Mouse (Mus musculus): ENCODE measurements around the gene Pycr2. TPM values are rescaled to one million over a fixed set of nuclear protein-coding genes. Genes with fewer than 3 reads are reported as not detected.

Gene Pycr2
- 20.9 and 24.1 TPM in 2 replicates for polyA plus RNA-seq (2012; rRNA removed)

DNA sequence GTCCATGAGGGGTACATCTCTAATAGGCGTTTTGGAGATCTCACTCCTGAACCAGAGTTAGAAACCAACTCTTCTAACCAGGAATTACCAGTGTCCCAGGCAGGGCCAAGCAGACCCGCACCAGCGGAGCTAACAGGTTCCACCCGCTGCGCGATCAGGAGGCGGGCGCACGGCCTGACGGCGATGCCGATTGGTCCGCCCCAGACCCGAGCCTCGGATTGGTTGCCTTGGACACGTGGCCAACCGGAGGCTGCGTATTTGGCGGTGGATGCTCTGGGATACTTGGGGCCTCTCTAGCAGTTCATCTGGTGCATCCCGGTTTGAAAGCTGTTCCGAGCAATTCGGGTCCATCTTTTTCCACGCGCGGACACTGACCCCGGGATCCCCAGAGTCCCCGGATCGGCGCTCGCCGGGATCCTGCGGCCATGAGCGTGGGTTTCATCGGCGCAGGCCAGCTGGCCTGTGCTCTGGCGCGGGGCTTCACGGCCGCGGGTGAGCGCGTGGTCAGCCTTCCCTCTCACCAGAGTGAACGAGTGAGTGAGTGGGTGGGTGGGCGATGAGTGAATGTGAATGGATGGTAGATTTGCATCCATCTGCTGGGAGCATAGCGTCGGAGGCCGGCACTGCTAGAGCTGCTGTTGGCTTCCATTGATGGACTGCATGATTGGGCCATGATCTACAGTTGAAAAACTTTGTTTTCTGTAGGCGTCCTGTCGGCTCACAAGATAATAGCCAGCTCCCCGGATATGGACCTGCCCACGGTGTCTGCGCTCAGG lies at the start of gene Pycr2:
TSS of gene Pycr2 (plus strand) at position 255 of the 776 bp plus-strand sequence.
- H3K27me3 ChIP-seq (replicated peaks; ENCODE audit: control insufficient read depth, insufficient read depth, low read length): no peaks in the 10 kb centered on the region
- H3K4me3 ChIP-seq (ENCODE audit: insufficient read depth, low read depth, low read length): peak within 1 kb of the TSS; percentile 95
- H3K4me1 ChIP-seq (ENCODE audit: control insufficient read depth, insufficient read depth, low read length): peaks cover 4% of the 10 kb centered on the region; the same call in 1 of the 2 replicates
- no peak for TF ChIP-seq CTCF (conservative IDR thresholded peaks at IDR 0.05; ENCODE audit: insufficient read depth, insufficient read length, low read depth, low read length)
- peak; percentile 50 for TF ChIP-seq POLR2A (IDR thresholded peaks at IDR 0.05; ENCODE audit: low read depth, low read length)
- peak; percentile 97 for DNase-seq
- under 1% methylated on average over 52 of the region's 52 CpGs for WGBS
- no peaks in the 10 kb centered on the region; the same call in none of the 2 replicates for H3K36me3 ChIP-seq (ENCODE audit: control insufficient read depth, insufficient read depth, low read length)
- H3K27ac ChIP-seq (ENCODE audit: insufficient read depth, low read depth, low read length): peak within 1 kb of the TSS; percentile 70

DNA sequence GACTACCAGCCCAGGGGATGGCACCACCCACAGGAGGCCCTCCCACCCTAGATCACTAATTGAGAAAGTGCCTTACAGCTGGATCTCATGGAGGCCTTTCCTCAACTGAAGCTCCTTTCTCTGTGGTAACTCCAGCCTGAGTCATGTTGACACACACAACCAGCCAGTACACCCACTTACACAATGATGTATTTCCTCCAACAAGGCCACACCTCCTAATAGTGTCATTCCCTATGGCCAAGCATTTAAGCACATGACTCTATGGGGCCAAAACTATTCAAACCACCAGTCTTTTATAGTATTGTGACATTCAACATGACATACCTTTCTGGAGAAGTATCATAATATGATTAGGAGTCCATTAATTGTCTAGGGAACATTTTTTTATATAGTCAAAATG lies 45.3 kb upstream of the Pycr2 start:
- no peak for DNase-seq
- TF ChIP-seq CTCF (conservative IDR thresholded peaks at IDR 0.05; ENCODE audit: insufficient read depth, insufficient read length, low read depth, low read length) (no peak), POLR2A (IDR thresholded peaks at IDR 0.05; ENCODE audit: low read depth, low read length) (no peak)
- no peak overlapping the region for H3K4me3 ChIP-seq (ENCODE audit: insufficient read depth, low read depth, low read length)
- H3K27ac ChIP-seq (ENCODE audit: insufficient read depth, low read depth, low read length): no peak overlapping the region
- H3K4me1 ChIP-seq (ENCODE audit: control insufficient read depth, insufficient read depth, low read length): no peaks in the 10 kb centered on the region
- peaks cover 4% of the 10 kb centered on the region for H3K36me3 ChIP-seq (ENCODE audit: control insufficient read depth, insufficient read depth, low read length)
- H3K27me3 ChIP-seq (replicated peaks; ENCODE audit: control insufficient read depth, insufficient read depth, low read length): no peaks in the 10 kb centered on the region

- no peak for DNase-seq
- H3K4me1 ChIP-seq (ENCODE audit: control insufficient read depth, insufficient read depth, low read length): no peaks in the 10 kb centered on the region
- WGBS: 85% methylated on average over 6 of the region's 6 CpGs
- H3K36me3 ChIP-seq (ENCODE audit: control insufficient read depth, insufficient read depth, low read length): peaks cover 4% of the 10 kb centered on the region
- no peak overlapping the region for H3K27ac ChIP-seq (ENCODE audit: insufficient read depth, low read depth, low read length)
- no peak overlapping the region for H3K4me3 ChIP-seq (ENCODE audit: insufficient read depth, low read depth, low read length)
- TF ChIP-seq CTCF (conservative IDR thresholded peaks at IDR 0.05; ENCODE audit: insufficient read depth, insufficient read length, low read depth, low read length): no peak
- TF ChIP-seq POLR2A (IDR thresholded peaks at IDR 0.05; ENCODE audit: low read depth, low read length): no peak
- no peaks in the 10 kb centered on the region for H3K27me3 ChIP-seq (replicated peaks; ENCODE audit: control insufficient read depth, insufficient read depth, low read length)
These were observed 44.1 kb upstream of the Pycr2 start for GRCm38 (mm10) chr1:180860030-180860429.

GRCm38 (mm10) chr1:180863606-180864005 lies 40.5 kb upstream of the Pycr2 start:
- WGBS: 6% methylated on average over 1 of the region's 1 CpGs
- DNase-seq: peak; percentile 36
- no peaks in the 10 kb centered on the region for H3K27me3 ChIP-seq (replicated peaks; ENCODE audit: control insufficient read depth, insufficient read depth, low read length)
- H3K27ac ChIP-seq (ENCODE audit: insufficient read depth, low read depth, low read length): no peak overlapping the region
- H3K36me3 ChIP-seq (ENCODE audit: control insufficient read depth, insufficient read depth, low read length): peaks cover 6% of the 10 kb centered on the region
- no peaks in the 10 kb centered on the region for H3K4me1 ChIP-seq (ENCODE audit: control insufficient read depth, insufficient read depth, low read length)
- no peak for TF ChIP-seq POLR2A (IDR thresholded peaks at IDR 0.05; ENCODE audit: low read depth, low read length)
- peak; percentile 44 for TF ChIP-seq CTCF (conservative IDR thresholded peaks at IDR 0.05; ENCODE audit: insufficient read depth, insufficient read length, low read depth, low read length)
- H3K4me3 ChIP-seq (ENCODE audit: insufficient read depth, low read depth, low read length): no peak overlapping the region

GRCm38 (mm10) chr1:180866001-180866400 lies 38.1 kb upstream of the Pycr2 start:
- Histone ChIP-seq H3K27me3 (replicated peaks; ENCODE audit: control insufficient read depth, insufficient read depth, low read length) (no peaks in the 10 kb centered on the region), H3K36me3 (ENCODE audit: control insufficient read depth, insufficient read depth, low read length) (peaks cover 6% of the 10 kb centered on the region), H3K27ac (ENCODE audit: insufficient read depth, low read depth, low read length) (no peak overlapping the region), H3K4me1 (ENCODE audit: control insufficient read depth, insufficient read depth, low read length) (no peaks in the 10 kb centered on the region), H3K4me3 (ENCODE audit: insufficient read depth, low read depth, low read length) (no peak overlapping the region)
- 90% methylated on average over 7 of the region's 7 CpGs for WGBS
- no peak for DNase-seq
- TF ChIP-seq CTCF (conservative IDR thresholded peaks at IDR 0.05; ENCODE audit: insufficient read depth, insufficient read length, low read depth, low read length) (no peak), POLR2A (IDR thresholded peaks at IDR 0.05; ENCODE audit: low read depth, low read length) (no peak)

DNA sequence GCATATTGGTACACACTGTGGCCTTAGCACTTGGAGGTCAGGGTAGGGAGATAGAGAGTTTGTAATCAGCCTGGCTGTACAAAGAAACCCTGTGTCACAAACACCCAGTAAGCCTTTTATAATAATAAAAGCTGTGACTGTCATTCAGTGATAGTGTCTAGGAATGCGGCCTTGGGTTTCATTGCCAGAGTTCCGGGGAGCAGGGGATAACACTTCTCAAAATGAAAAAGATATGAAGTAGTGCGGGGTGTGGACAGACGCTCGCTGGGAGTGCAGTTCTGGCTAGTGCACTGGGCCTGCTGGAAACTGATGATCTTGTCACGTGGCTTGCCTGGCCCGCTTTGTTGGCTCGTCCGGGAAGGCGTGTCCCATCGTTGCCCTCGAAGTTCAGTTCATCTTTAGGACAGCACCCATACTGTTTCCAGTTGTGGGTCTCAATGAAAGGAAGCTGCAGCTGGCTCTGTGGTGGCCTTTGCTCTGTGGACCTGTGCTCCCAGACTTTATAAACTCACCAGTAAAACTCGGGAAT lies 33.9 kb upstream of the Pycr2 start:
- TF ChIP-seq CTCF (conservative IDR thresholded peaks at IDR 0.05; ENCODE audit: insufficient read depth, insufficient read length, low read depth, low read length) (no peak), POLR2A (IDR thresholded peaks at IDR 0.05; ENCODE audit: low read depth, low read length) (no peak)
- Histone ChIP-seq H3K4me1 (ENCODE audit: control insufficient read depth, insufficient read depth, low read length) (no peaks in the 10 kb centered on the region), H3K27me3 (replicated peaks; ENCODE audit: control insufficient read depth, insufficient read depth, low read length) (no peaks in the 10 kb centered on the region), H3K36me3 (ENCODE audit: control insufficient read depth, insufficient read depth, low read length) (peaks cover 4% of the 10 kb centered on the region; the same call in 1 of the 2 replicates), H3K4me3 (ENCODE audit: insufficient read depth, low read depth, low read length) (no peak overlapping the region), H3K27ac (ENCODE audit: insufficient read depth, low read depth, low read length) (no peak overlapping the region)
- no peak for DNase-seq
- 74% methylated on average over 13 of the region's 13 CpGs for WGBS

GRCm38 (mm10) chr1:180873861-180874484 lies 30.1 kb upstream of the Pycr2 start:
- DNase-seq: peak; percentile 32
- H3K4me3 ChIP-seq (ENCODE audit: insufficient read depth, low read depth, low read length): no peak overlapping the region
- no peaks in the 10 kb centered on the region for H3K27me3 ChIP-seq (replicated peaks; ENCODE audit: control insufficient read depth, insufficient read depth, low read length)
- no peaks in the 10 kb centered on the region for H3K4me1 ChIP-seq (ENCODE audit: control insufficient read depth, insufficient read depth, low read length)
- 21% methylated on average over 9 of the region's 9 CpGs for WGBS
- no peak for TF ChIP-seq POLR2A (IDR thresholded peaks at IDR 0.05; ENCODE audit: low read depth, low read length)
- TF ChIP-seq CTCF (conservative IDR thresholded peaks at IDR 0.05; ENCODE audit: insufficient read depth, insufficient read length, low read depth, low read length): peak; percentile 64
- no peak overlapping the region for H3K27ac ChIP-seq (ENCODE audit: insufficient read depth, low read depth, low read length)
- H3K36me3 ChIP-seq (ENCODE audit: control insufficient read depth, insufficient read depth, low read length): no peaks in the 10 kb centered on the region

All from kidney, adult 2 months (tissue).